ENCODE assay signal across 8 mouse cellular contexts in genomic region chr2:135692568-135693488, GRCm38 (mm10). TPM values are rescaled to one million over a fixed set of nuclear protein-coding genes. Genes with fewer than 3 reads are reported as not detected.
DNase-seq lines count a peak whose midpoint lies in the region; ATAC-seq and TF ChIP-seq lines count a peak whose summit lies in the region.

No protein-coding gene starts in this region.

- H3K9me3 ChIP-seq in embryonic facial prominence, embryonic 10.5 days: no peaks in the 10 kb centered on the region
- no peaks in the 10 kb centered on the region for H3K9me3 ChIP-seq in limb, embryonic 12.5 days

- H3K9ac ChIP-seq in limb, embryonic 12.5 days (replicated peaks): no peak overlapping the region

- peaks cover 8% of the 10 kb centered on the region for H3K4me1 ChIP-seq in lung, adult 2 months (ENCODE audit: control insufficient read depth, insufficient read depth, low read length)
- peaks cover 13% of the 10 kb centered on the region for H3K4me1 ChIP-seq in embryonic facial prominence, embryonic 10.5 days
- peaks cover 7% of the 10 kb centered on the region for H3K4me1 ChIP-seq in limb, embryonic 12.5 days (replicated peaks)
- H3K4me1 ChIP-seq in thymus, adult 2 months (replicated peaks; ENCODE audit: control insufficient read depth, insufficient read depth, low read length): no peaks in the 10 kb centered on the region; the same call in 1 of the 2 replicates

- no peak for TF ChIP-seq POLR2A in lung, adult 2 months (IDR thresholded peaks at IDR 0.05; ENCODE audit: borderline replicate concordance, extremely low read depth, low read depth, low read length)
- no peak for TF ChIP-seq POLR2A in thymus, adult 2 months (IDR thresholded peaks at IDR 0.05; ENCODE audit: control insufficient read depth, extremely low read depth, insufficient read depth, low read length, poor library complexity)

- TF ChIP-seq CTCF in lung, adult 2 months (IDR thresholded peaks at IDR 0.05; ENCODE audit: insufficient read depth, low read length): no peak
- TF ChIP-seq CTCF in thymus, adult 2 months (IDR thresholded peaks at IDR 0.05; ENCODE audit: borderline replicate concordance, control insufficient read depth, extremely low read depth, insufficient read depth, low read length, poor library complexity): no peak

- no peak overlapping the region for H3K4me2 ChIP-seq in limb, embryonic 12.5 days

- H3K36me3 ChIP-seq in embryonic facial prominence, embryonic 10.5 days (replicated peaks): no peaks in the 10 kb centered on the region
- no peaks in the 10 kb centered on the region for H3K36me3 ChIP-seq in limb, embryonic 12.5 days
- no peaks in the 10 kb centered on the region for H3K36me3 ChIP-seq in thymus, adult 2 months (ENCODE audit: control insufficient read depth, insufficient read depth, low read length)

- intact Hi-C loops in heart, postnatal 25 days (cut with DNase I): loop anchor here (2.0 kb wide), 1 partner anchor 132 kb away; no protein-coding TSS in a partner anchor

- peak overlapping the region; percentile 31; the same call in 1 of the 2 replicates for H3K27ac ChIP-seq in embryonic facial prominence, embryonic 10.5 days (replicated peaks)
- peak overlapping the region; percentile 56; the same call in 1 of the 2 replicates for H3K27ac ChIP-seq in limb, embryonic 12.5 days
- no peak overlapping the region for H3K27ac ChIP-seq in thymus, adult 2 months (ENCODE audit: control insufficient read depth, insufficient read depth, low read length)

- 35% methylated on average over 12 of the region's 12 CpGs for WGBS in lung, adult 2 months
- 53% methylated on average over 12 of the region's 12 CpGs for WGBS in embryonic facial prominence, embryonic 10.5 days
- 36% methylated on average over 12 of the region's 12 CpGs for WGBS in limb, embryonic 12.5 days
- WGBS in thymus, adult 2 months: 30% methylated on average over 12 of the region's 12 CpGs

- ATAC-seq in limb, embryonic 12.5 days (ENCODE audit: insufficient number of reproducible peaks, insufficient read depth, low FRiP score, low TSS enrichment, low read depth): peak; percentile 66
- no peak for ATAC-seq in erythroid progenitor cell, adult 5-6 weeks (replicated peaks; ENCODE audit: low FRiP score, poor library complexity, severe bottlenecking)

- H3K27me3 ChIP-seq in embryonic facial prominence, embryonic 10.5 days (replicated peaks; ENCODE audit: low read depth, poor library complexity, severe bottlenecking): no peaks in the 10 kb centered on the region
- no peaks in the 10 kb centered on the region for H3K27me3 ChIP-seq in limb, embryonic 12.5 days
- H3K27me3 ChIP-seq in thymus, adult 2 months (ENCODE audit: control insufficient read depth, insufficient read depth, low read length): no peaks in the 10 kb centered on the region

- no peak overlapping the region for H3K4me3 ChIP-seq in lung, adult 2 months (replicated peaks; ENCODE audit: extremely low read depth, low read depth, low read length)
- no peak overlapping the region for H3K4me3 ChIP-seq in embryonic facial prominence, embryonic 10.5 days
- H3K4me3 ChIP-seq in limb, embryonic 12.5 days (replicated peaks): no peak overlapping the region
- H3K4me3 ChIP-seq in thymus, adult 2 months (ENCODE audit: control insufficient read depth, insufficient read depth, low read length): no peak overlapping the region

- peak; percentile 37 to 45 for DNase-seq in lung, adult 18-20 months
- no peak for DNase-seq in lung, adult 2 months
- DNase-seq in embryonic facial prominence, embryonic 10.5 days (ENCODE audit: low spot score): peak; percentile 50
- peak; percentile 72 for DNase-seq in heart, postnatal 25 days (ENCODE audit: low spot score)
- DNase-seq in thymus, adult 2 months: no peak
- no peak for DNase-seq in layer of hippocampus, postnatal 25 days (ENCODE audit: extremely low spot score in 1 of 2, low spot score in 1 of 2)

RNA-seq across cellular contexts. Expression of gene Plcb4, which starts 34.0 kb away (rescaled TPM):
- polyA plus RNA-seq in lung, adult 2 months (2012; rRNA removed): 15.6 and 20.3 TPM in 2 replicates
- 13.2 and 16.1 TPM in 2 replicates for polyA plus RNA-seq in embryonic facial prominence, embryonic 10.5 days (2016; fragmentation: Nextera tagmentation; extraction: Ambion mirVana)
- 10 to 100 TPM; 71.2 to 71.9 TPM for total RNA-seq in heart, postnatal 25 days (2021)
- 19.7 and 22.9 TPM in 2 replicates for polyA plus RNA-seq in limb, embryonic 12.5 days (2016; fragmentation: Nextera tagmentation; extraction: Ambion mirVana)
- 3.5 and 3.7 TPM in 2 replicates for polyA plus RNA-seq in thymus, adult 2 months (2012; rRNA removed)
- total RNA-seq in erythroid progenitor cell, adult 5-6 weeks (2015; ENCODE audit: low replicate concordance): 0.84 and 5.0 TPM in 2 replicates
- total RNA-seq in erythroid progenitor cell, adult 5-6 weeks (2017; ENCODE audit: low replicate concordance): 1.2 and 3.0 TPM in 2 replicates
- total RNA-seq in layer of hippocampus, postnatal 25 days (2021): 10 to 100 TPM; 17.3 to 18.2 TPM

Comparison
In these comparisons a context has a peak if more than half of its experiments do, and no peak if none do; other contexts are left out.
1. DNase-seq: peak in lung, adult 18-20 months (2 of 2), embryonic facial prominence, embryonic 10.5 days (single experiment) and heart, postnatal 25 days (single experiment); none in lung, adult 2 months (single experiment), thymus, adult 2 months (single experiment) and layer of hippocampus, postnatal 25 days (0 of 2).